Mouse (Mus musculus) hindbrain, embryonic 11.5 days (tissue): ENCODE measurements around the gene Hist1h3c. TPM values are rescaled to one million over a fixed set of nuclear protein-coding genes. Genes with fewer than 3 reads are reported as not detected.
A peak's percentile ranks its signal among the peaks of the same experiment; 100 is the strongest.
"Not testable (repeated sequence)": the region's sequence is repeated elsewhere in the genome, so short reads cannot be mapped to it uniquely, and the experiment has no call there.

Experiments used
- ATAC-seq: fragments of 200-750 bp; cut with Nextera tagmentation; 2 replicates; pipeline ENCODE4 v1.8.0; 2017; ENCODE audit warnings: mild to moderate bottlenecking, moderate TSS enrichment, moderate library complexity; ENCODE audit not compliant: low FRiP score
- DNase-seq: peaks from one replicate; pipeline ENCODE4 v3.0.0-alpha.2; 2015; ENCODE audit warnings: low spot score
- H3K27ac ChIP-seq: fragments of 300-500 bp; sonication (generic); 2 replicates; pipeline ENCODE4 v1.5.1; 2014; ENCODE audit warnings: mild to moderate bottlenecking, low read depth, low read length
- H3K27me3 ChIP-seq: fragments of 300-500 bp; sonication (generic); 2 replicates; pipeline ENCODE4 v1.6.1; 2014; ENCODE audit warnings: mild to moderate bottlenecking, low read length, moderate library complexity, mixed read lengths; ENCODE audit not compliant: control insufficient read depth, insufficient read depth
- H3K36me3 ChIP-seq: fragments of 300-500 bp; sonication (generic); 2 replicates; pipeline ENCODE4 v1.6.1; 2014; ENCODE audit warnings: mild to moderate bottlenecking, low read length, moderate library complexity, mixed read lengths; ENCODE audit not compliant: control insufficient read depth, insufficient read depth
- H3K4me1 ChIP-seq: fragments of 300-500 bp; sonication (generic); replicated peaks from 2 replicates; pipeline ENCODE4 v1.6.1; 2014; ENCODE audit warnings: low read length, mixed read lengths; ENCODE audit not compliant: control insufficient read depth, insufficient read depth
- H3K4me2 ChIP-seq: fragments of 300-500 bp; sonication (generic); replicated peaks from 2 replicates; pipeline ENCODE4 v1.6.1; 2014; ENCODE audit warnings: mild to moderate bottlenecking, low read depth, low read length
- H3K4me3 ChIP-seq: fragments of 300-500 bp; sonication (generic); 2 replicates; pipeline ENCODE4 v1.5.1; 2014; ENCODE audit warnings: low read depth, low read length
- H3K9ac ChIP-seq: fragments of 300-500 bp; sonication (generic); 2 replicates; pipeline ENCODE4 v1.6.1; 2014; ENCODE audit warnings: low read depth, low read length
- H3K9me3 ChIP-seq: fragments of 300-500 bp; sonication (generic); 2 replicates; pipeline ENCODE4 v1.6.1; 2016; ENCODE audit warnings: low read length; ENCODE audit not compliant: control insufficient read depth
- WGBS: fragments of 180-500 bp; shearing (Covaris S2); extraction: QIAGEN DNeasy Blood & Tissue Kit; methylation state at CpG from one replicate; pipeline ENCODE4 v1.1.7; 2014; 5-methylcytosine and 5-hydroxymethylcytosine counted together
- polyA plus RNA-seq: library from polyadenylated mRNA; unstranded; fragments of >200 nt; fragmentation: Nextera tagmentation; extraction: Ambion mirVana; gene quantifications from 2 replicates; pipeline ENCODE4 v1.2.1, GENCODE M21; 2014

Hist1h3c gene
- polyA plus RNA-seq, 1 experiment from 2014 or later: 10.7 TPM

DNA sequence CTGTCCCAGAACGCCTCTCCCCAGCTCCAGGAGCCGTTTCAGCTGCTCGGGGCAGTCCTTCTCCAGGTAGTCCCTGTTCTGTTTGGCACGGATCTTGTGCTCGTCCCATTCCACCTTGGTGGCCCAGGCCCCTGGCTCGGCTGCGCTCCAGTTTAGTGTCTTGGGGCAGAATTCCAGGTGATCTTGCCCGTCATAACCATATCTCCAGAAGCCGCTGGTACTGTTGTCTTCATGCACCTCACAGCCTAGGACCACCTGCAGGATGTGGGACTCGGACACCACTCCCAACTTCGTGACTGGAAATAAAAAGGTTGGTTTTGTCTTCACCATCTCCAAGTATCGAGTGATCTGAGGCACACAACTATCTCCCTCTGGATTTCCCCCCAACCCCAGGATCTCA is 38.6 kb downstream of the Hist1h3c start:
- no peak for ATAC-seq

DNA sequence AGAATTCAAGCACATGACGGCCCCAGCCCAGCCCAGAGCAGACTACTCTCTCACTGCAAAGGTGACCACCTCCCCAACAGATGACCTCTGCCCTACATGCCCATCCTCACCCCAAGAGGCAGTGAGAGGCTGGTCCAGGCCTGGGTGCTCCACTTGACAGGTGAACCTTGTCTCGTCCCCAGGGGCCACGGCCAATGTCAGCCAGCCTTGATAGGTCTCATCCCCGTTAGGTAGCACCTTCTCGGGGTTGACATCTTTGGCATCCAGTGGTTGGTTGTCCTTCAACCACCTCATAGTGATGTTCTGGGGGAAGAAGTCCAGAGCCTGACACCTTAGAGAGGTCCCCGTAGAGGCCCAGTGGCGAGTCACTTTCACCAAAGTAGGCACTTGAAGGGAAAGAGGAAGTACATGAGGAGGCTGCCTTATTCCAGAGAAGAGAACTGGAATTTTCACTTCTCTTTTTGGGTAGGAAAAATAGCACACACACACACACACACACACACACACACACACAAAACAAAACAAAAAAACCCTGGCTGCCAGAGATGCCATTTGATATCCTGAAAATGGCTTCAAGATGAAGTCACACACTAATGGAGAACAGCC is 39.5 kb downstream of the Hist1h3c start:
- no peaks in the 10 kb centered on the region for H3K27me3 ChIP-seq
- no peak overlapping the region for H3K9ac ChIP-seq
- WGBS: 97% methylated on average over 7 of the region's 7 CpGs
- DNase-seq (no peak), ATAC-seq (no peak)
- no peaks in the 10 kb centered on the region for H3K9me3 ChIP-seq
- H3K4me1 ChIP-seq: peaks cover 3% of the 10 kb centered on the region; the same call in 1 of the 2 replicates
- H3K36me3 ChIP-seq: no peaks in the 10 kb centered on the region
- no peak overlapping the region for H3K4me2 ChIP-seq
- no peak overlapping the region for H3K27ac ChIP-seq
- no peak overlapping the region for H3K4me3 ChIP-seq

More for the DNA sequence above, 38.6 kb downstream of the Hist1h3c start:
- H3K4me2 ChIP-seq: no peak overlapping the region
- no peaks in the 10 kb centered on the region for H3K27me3 ChIP-seq
- 92% methylated on average over 12 of the region's 12 CpGs for WGBS
- no peaks in the 10 kb centered on the region for H3K9me3 ChIP-seq
- no peak for DNase-seq
- H3K4me3 ChIP-seq: no peak overlapping the region
- H3K9ac ChIP-seq: no peak overlapping the region
- peaks cover 3% of the 10 kb centered on the region; the same call in 1 of the 2 replicates for H3K4me1 ChIP-seq
- H3K36me3 ChIP-seq: no peaks in the 10 kb centered on the region
- H3K27ac ChIP-seq: no peak overlapping the region

DNA sequence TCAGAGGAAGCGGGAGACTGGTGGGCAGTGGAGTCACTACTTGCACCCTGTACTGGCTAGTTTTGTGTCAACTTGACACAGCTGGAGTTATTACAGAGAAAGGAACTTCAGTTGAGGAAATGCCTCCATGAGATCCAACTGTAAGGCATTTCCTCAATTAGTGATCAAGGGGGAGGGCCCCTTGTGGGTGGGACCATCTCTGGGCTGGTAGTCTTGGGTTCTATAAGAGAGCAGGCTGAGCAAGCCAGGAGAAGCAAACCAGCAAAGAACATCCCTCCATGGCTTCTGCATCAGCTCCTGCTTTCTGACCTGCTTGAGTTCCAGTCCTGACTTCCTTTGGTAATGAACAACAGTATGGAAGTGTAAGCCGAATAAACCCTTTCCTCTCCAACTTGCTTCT is 42.6 kb downstream of the Hist1h3c start:
- not testable (repeated sequence) for ATAC-seq, H3K36me3 ChIP-seq, H3K27me3 ChIP-seq, H3K4me1 ChIP-seq, H3K9me3 ChIP-seq, H3K4me2 ChIP-seq, DNase-seq, H3K4me3 ChIP-seq, H3K9ac ChIP-seq, H3K27ac ChIP-seq
- 87% methylated on average over 2 of the region's 2 CpGs for WGBS

DNA sequence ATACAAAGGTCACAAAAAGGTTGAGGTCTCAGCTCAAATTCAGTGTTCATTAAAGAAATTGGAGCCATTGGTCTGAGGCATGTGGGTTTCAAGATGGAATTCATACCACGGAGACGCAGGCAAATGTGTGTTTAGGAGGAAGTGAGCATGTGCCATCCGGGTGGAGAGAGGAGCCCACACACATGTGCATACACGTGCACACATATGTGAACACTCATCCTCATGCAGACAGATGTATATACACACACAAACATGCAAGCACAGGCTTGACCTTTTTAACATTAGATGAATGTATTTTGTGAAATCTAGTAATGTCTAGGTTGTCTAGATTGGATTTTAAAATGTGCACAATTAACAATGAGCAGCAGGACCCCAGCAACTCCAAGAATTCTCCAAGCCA is 43.2 kb downstream of the Hist1h3c start:
- WGBS: 80% methylated on average over 4 of the region's 4 CpGs

DNA sequence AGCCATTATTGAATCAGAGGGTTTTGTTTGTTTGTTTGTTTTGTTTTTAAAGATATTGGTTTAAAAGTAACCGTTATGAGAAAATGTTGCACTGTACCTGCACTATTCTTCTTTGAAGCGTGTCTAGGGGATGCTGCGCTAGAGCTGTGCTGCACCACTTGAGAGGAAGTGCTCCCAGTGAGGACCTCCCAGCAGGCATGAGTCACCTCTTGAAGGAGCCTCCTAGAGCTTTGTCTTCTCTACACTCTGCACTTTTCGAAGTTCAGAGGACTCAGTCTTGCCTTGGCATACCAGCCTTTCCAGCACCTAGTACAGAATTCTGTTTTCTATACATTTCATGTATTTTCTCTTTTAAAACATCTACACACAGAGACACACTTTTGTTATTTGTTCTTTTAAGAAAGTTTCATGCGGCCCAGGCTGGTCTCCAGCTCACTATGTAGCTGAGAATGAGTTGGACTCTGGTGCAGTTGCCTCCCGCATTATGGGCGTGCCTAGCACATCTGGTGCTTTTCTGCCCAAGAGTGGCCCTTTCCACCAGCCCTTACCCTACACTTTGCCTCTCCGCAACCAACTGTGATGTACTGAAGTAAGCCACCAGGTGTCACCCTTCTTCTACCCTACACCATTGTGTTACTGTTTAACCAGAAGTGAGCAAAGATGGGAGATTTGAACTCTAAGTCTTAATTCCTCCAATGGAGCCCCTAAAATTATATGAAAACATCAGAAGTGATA is 44.4 kb downstream of the Hist1h3c start:
- no peak overlapping the region for H3K27ac ChIP-seq

More for the DNA sequence above, 43.2 kb downstream of the Hist1h3c start:
- no peaks in the 10 kb centered on the region for H3K4me1 ChIP-seq
- H3K27me3 ChIP-seq: no peaks in the 10 kb centered on the region
- H3K4me3 ChIP-seq: no peak overlapping the region
- no peaks in the 10 kb centered on the region for H3K9me3 ChIP-seq
- no peaks in the 10 kb centered on the region for H3K36me3 ChIP-seq
- H3K4me2 ChIP-seq: no peak overlapping the region
- no peak overlapping the region for H3K27ac ChIP-seq
- ATAC-seq (no peak), DNase-seq (no peak)
- H3K9ac ChIP-seq: no peak overlapping the region

DNA sequence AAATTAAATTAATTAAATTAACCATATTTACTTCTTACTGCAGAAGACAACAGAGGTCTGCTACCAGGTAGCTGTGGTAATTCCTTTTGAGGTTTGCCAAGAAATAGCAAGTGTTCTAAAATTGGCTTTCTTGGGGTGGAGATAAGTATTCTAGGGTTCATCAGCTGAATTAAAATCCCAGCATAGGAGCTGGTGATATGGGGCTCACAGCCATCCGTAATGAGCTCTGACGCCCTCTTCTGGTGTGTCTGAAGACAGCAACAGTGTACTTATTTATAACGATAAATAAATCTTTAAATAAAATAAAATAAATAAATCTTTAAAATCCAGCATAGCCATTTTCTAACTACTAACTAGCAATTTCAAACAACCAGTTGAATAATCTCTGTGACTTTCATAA is 45.6 kb downstream of the Hist1h3c start:
- Histone ChIP-seq H3K27ac (no peak overlapping the region), H3K27me3 (no peaks in the 10 kb centered on the region), H3K36me3 (no peaks in the 10 kb centered on the region), H3K9me3 (no peaks in the 10 kb centered on the region), H3K9ac (no peak overlapping the region), H3K4me1 (no peaks in the 10 kb centered on the region), H3K4me3 (no peak overlapping the region), H3K4me2 (no peak overlapping the region)
- DNase-seq (no peak), ATAC-seq (no peak)
- WGBS: 65% methylated on average over 3 of the region's 3 CpGs

More for the DNA sequence above, 44.4 kb downstream of the Hist1h3c start:
- no peak overlapping the region for H3K9ac ChIP-seq
- no peak overlapping the region for H3K4me2 ChIP-seq
- ATAC-seq (peak; percentile 41), DNase-seq (peak; percentile 85)
- H3K4me1 ChIP-seq: no peaks in the 10 kb centered on the region
- no peaks in the 10 kb centered on the region for H3K9me3 ChIP-seq
- no peaks in the 10 kb centered on the region for H3K27me3 ChIP-seq
- WGBS: 34% methylated on average over 8 of the region's 8 CpGs
- no peak overlapping the region for H3K4me3 ChIP-seq
- no peaks in the 10 kb centered on the region for H3K36me3 ChIP-seq

DNA sequence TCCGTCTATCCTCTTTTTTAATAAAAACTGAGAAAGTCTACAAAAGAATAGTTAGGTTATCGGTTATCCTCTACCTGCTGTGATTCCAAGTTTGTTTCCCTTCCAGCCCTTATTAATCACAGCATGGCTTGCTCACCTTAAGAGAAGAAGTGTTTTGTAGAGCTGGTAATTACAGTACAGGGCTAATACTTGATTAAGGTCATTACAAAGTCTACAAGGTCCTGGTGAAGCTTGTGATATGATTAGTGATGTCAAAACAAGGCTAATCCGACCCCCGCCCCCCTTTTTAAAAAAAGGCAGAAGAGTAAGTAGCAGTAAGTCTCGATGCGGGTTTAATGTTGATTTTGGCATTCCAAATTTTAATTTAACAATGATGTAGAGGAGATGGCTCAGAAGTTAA is 46.4 kb downstream of the Hist1h3c start:
- 72% methylated on average over 6 of the region's 6 CpGs for WGBS
- H3K4me3 ChIP-seq: no peak overlapping the region
- no peak overlapping the region for H3K4me2 ChIP-seq
- H3K36me3 ChIP-seq: no peaks in the 10 kb centered on the region
- no peaks in the 10 kb centered on the region for H3K4me1 ChIP-seq
- ATAC-seq (no peak), DNase-seq (no peak)
- H3K9me3 ChIP-seq: no peaks in the 10 kb centered on the region
- H3K27ac ChIP-seq: peak overlapping the region; percentile 49
- H3K9ac ChIP-seq: no peak overlapping the region
- H3K27me3 ChIP-seq: no peaks in the 10 kb centered on the region

DNA sequence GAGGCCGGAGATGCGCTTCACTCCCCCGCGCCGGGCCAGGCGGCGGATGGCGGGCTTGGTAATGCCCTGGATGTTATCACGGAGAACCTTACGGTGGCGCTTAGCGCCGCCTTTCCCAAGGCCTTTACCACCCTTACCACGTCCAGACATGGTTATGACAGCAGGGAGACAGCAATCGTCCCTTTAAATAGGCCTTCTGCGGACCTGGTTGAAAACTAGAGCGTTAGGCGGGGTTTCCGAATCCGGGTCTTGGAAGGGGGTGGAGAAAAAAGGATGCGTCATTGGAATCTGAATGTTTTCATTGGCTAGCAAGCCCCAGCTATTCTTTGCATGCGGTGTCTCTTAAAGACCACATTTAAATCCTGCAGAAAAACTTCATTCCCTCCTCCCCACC is 47.1 kb downstream of the Hist1h3c start, which contains the start of gene Hist1h4c:
TSS of gene Hist1h4c (minus strand) at position 155 of the 394 bp plus-strand sequence.
- DNase-seq (peak; percentile 99), ATAC-seq (peak; percentile 97)
- H3K9me3 ChIP-seq: no peaks in the 10 kb centered on the region
- no peaks in the 10 kb centered on the region for H3K27me3 ChIP-seq
- peak within 1 kb of the TSS; percentile 49 for H3K4me2 ChIP-seq
- peak within 1 kb of the TSS; percentile 71 for H3K27ac ChIP-seq
- H3K36me3 ChIP-seq: no peaks in the 10 kb centered on the region
- peak within 1 kb of the TSS; percentile 56 for H3K9ac ChIP-seq
- under 1% methylated on average over 20 of the region's 22 CpGs for WGBS
- peak within 1 kb of the TSS; percentile 42 for H3K4me3 ChIP-seq
- no peaks in the 10 kb centered on the region for H3K4me1 ChIP-seq
